Mouse (Mus musculus) CD8-positive naive resting alpha-beta T cell, adult 2 months (primary cell): ENCODE results near the gene Atp2a2.
"Not testable (repeated sequence)": the region's sequence is repeated elsewhere in the genome, so short reads cannot be mapped to it uniquely, and the experiment has no call there.

Experiments used
- DNase-seq, 2 experiments: peaks; one replicate each; pipeline ENCODE4 v3.0.0; 2022; ENCODE audit warnings: low read depth in 2 of 2, low spot score in 2 of 2

Gene Atp2a2

GRCm38 (mm10) chr5:122500141-122500540 is 1.9 kb downstream of the Atp2a2 start:
- no peak for DNase-seq

GRCm38 (mm10) chr5:122498046-122498445 is 4.0 kb downstream of the Atp2a2 start:
- no peak for DNase-seq

- DNase-seq, result no peak
Observed at GRCm38 (mm10) chr5:122496990-122497389, 5.0 kb downstream of the Atp2a2 start.

- DNase-seq, result no peak
Observed at GRCm38 (mm10) chr5:122494449-122494848, 7.6 kb downstream of the Atp2a2 start.

GRCm38 (mm10) chr5:122493035-122493434 is 9.0 kb downstream of the Atp2a2 start:
- no peak for DNase-seq

GRCm38 (mm10) chr5:122491385-122491784 is 10.6 kb downstream of the Atp2a2 start:
- DNase-seq, result no peak

GRCm38 (mm10) chr5:122490148-122490547 is 11.9 kb downstream of the Atp2a2 start:
- DNase-seq, result no peak

- DNase-seq, result no peak
Observed at GRCm38 (mm10) chr5:122487825-122488224, 14.2 kb downstream of the Atp2a2 start.

- DNase-seq, result not testable (repeated sequence)
Observed at GRCm38 (mm10) chr5:122486243-122486642, 15.8 kb downstream of the Atp2a2 start.

GRCm38 (mm10) chr5:122482733-122483391 is 19.2 kb downstream of the Atp2a2 start:
- no peak for DNase-seq

GRCm38 (mm10) chr5:122481844-122482243 is 20.2 kb downstream of the Atp2a2 start:
- no peak for DNase-seq

- no peak for DNase-seq
Observed at GRCm38 (mm10) chr5:122479131-122479530, 22.9 kb downstream of the Atp2a2 start.

GRCm38 (mm10) chr5:122477492-122477891 is 24.5 kb downstream of the Atp2a2 start:
- DNase-seq, result no peak

- no peak for DNase-seq
Observed at GRCm38 (mm10) chr5:122476078-122476477, 25.9 kb downstream of the Atp2a2 start.

GRCm38 (mm10) chr5:122474643-122475363 is 27.2 kb downstream of the Atp2a2 start:
- DNase-seq, result no peak

GRCm38 (mm10) chr5:122471658-122472057 is 30.4 kb downstream of the Atp2a2 start:
- no peak for DNase-seq

- DNase-seq, result no peak
Observed at GRCm38 (mm10) chr5:122461431-122461830, 40.6 kb downstream of the Atp2a2 start.

- DNase-seq, result no peak
Observed at GRCm38 (mm10) chr5:122460656-122461055, 41.4 kb downstream of the Atp2a2 start.

GRCm38 (mm10) chr5:122459335-122459734 is 42.7 kb downstream of the Atp2a2 start:
- DNase-seq, result no peak

- no peak for DNase-seq
Observed at GRCm38 (mm10) chr5:122458066-122458465, 44.0 kb downstream of the Atp2a2 start.

- not testable (repeated sequence) for DNase-seq
Observed at GRCm38 (mm10) chr5:122457054-122457453, 45.0 kb downstream of the Atp2a2 start.

- DNase-seq, result no peak
Observed at GRCm38 (mm10) chr5:122455584-122455983, 46.4 kb downstream of the Atp2a2 start.

GRCm38 (mm10) chr5:122454883-122455282 is 47.1 kb downstream of the Atp2a2 start:
- DNase-seq, result no peak
